Mouse (Mus musculus) monocyte, adult 5-6 weeks (primary cell): Measurements from ENCODE around the gene Hoxb13. TPM values are rescaled to one million over a fixed set of nuclear protein-coding genes. Genes with fewer than 3 reads are reported as not detected.

Experiments
- ATAC-seq: fragments of 153-309, 156-312 bp; replicated peaks from 2 replicates; pipeline ENCODE4 v1.8.0; 2017; ENCODE audit warnings: mild to moderate bottlenecking; ENCODE audit not compliant: low TSS enrichment, insufficient number of reproducible peaks, severe bottlenecking, poor library complexity, low FRiP score
- total RNA-seq: library from RNA; stranded (forward); fragments of 200-1000, 200-491, 200-594 nt; gene quantifications from 3 replicates; pipeline ENCODE4 v1.2.3, GENCODE M21; 2017

Gene Hoxb13
- total RNA-seq, 1 experiment from 2014 or later: not detected

GRCm38 (mm10) chr11:96234906-96235305 is 40.8 kb downstream of the Hoxb13 start:
- peak; percentile 79 for ATAC-seq

GRCm38 (mm10) chr11:96240211-96240610 is 46.1 kb downstream of the Hoxb13 start:
- ATAC-seq: no peak

Other genes starting within 250 kb of the Hoxb13 start
- not detected in 3 replicates for gene Igf2bp1, start 188.4 kb upstream of the Hoxb13 start, total RNA-seq
- gene Gip, start 169.8 kb upstream of the Hoxb13 start, total RNA-seq: not detected in 3 replicates
- 66.0 to 93.9 TPM (median 80.9 TPM) in 3 replicates for gene Snf8, start 159.4 kb upstream of the Hoxb13 start, total RNA-seq
- gene Ube2z, start 128.9 kb upstream of the Hoxb13 start, total RNA-seq: 36.8 to 37.9 TPM (median 37.2 TPM) in 3 replicates
- 1.6 to 31.3 TPM (median 27.1 TPM) in 3 replicates for gene Atp5g1, start 118.6 kb upstream of the Hoxb13 start, total RNA-seq
- not detected in 3 replicates for gene Calcoco2, start 82.4 kb upstream of the Hoxb13 start, total RNA-seq
- not detected in 3 replicates for gene Ttll6, start 60.5 kb upstream of the Hoxb13 start, total RNA-seq
- gene Hoxb9, start 77.1 kb downstream of the Hoxb13 start, total RNA-seq: not detected in 3 replicates
- gene Hoxb8, start 87.6 kb downstream of the Hoxb13 start, total RNA-seq: not detected in 3 replicates
- gene Hoxb7, start 92.3 kb downstream of the Hoxb13 start, total RNA-seq: not detected in 3 replicates
- gene Hoxb6, start 98.2 kb downstream of the Hoxb13 start, total RNA-seq: not detected in 3 replicates
- not detected in 3 replicates for gene Hoxb5, start 109.0 kb downstream of the Hoxb13 start, total RNA-seq
- 4.7 to 6.6 TPM (median 5.2 TPM) in 3 replicates for gene Hoxb4, start 124.0 kb downstream of the Hoxb13 start, total RNA-seq
- gene Hoxb3, start 129.0 kb downstream of the Hoxb13 start, total RNA-seq: 1.4 to 2.1 TPM (median 1.8 TPM) in 3 replicates
- not detected in 3 replicates for gene Hoxb2, start 156.2 kb downstream of the Hoxb13 start, total RNA-seq
- not detected in 3 replicates for gene Hoxb1, start 171.4 kb downstream of the Hoxb13 start, total RNA-seq